Mouse (Mus musculus): ENCODE data around the gene Creg1. TPM values are rescaled to one million over a fixed set of nuclear protein-coding genes. Genes with fewer than 3 reads are reported as not detected.

The Creg1 gene
- polyA plus RNA-seq (2012; rRNA removed), result 44.8 and 109 TPM in 2 replicates

DNA sequence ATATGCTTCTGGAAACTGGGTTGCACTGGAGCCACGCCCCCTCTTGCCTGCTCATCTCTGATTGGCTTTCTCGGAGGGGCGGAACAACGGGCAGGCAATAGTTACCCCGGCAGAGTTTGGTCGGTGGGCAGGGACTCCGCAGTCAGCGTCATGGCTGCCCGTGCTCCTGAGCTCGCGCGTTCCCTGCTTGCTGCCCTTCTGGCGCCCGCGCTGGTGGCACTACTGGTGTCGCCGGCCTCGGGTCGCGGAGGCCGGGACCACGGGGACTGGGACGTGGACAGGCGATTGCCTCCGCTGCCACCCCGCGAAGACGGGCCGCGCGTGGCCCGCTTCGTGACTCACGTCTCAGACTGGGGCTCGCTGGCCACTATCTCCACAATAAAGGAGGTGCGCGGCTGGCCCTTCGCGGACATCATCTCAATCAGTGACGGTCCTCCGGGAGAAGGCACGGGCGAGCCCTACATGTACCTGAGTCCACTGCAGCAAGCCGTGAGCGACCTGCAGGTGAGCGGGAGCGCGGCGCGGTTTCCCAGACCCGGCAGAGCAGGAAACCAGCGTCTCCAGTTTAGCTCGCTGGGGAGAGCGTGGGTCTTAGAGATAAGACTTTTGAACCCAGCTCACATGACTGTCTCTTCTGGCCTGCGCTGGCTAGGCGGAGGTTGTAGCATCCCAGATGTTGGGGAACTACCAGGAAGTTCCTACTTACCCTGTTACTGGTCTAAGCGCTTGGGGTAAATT is at the start of gene Creg1:
Creg1 (plus strand) TSS at position 112 of the 738 bp plus-strand sequence.

GRCm38 (mm10) chr1:165788511-165788910 is 25.0 kb downstream of the Creg1 start, which contains the start of gene Cd247:
Cd247 (plus strand) TSS chr1:165788681.

Other genes with a start within 250 kb of the Creg1 start
- gene Mpzl1, start 129.2 kb upstream of the Creg1 start, polyA plus RNA-seq (2012; rRNA removed), result 17.0 and 18.1 TPM in 2 replicates
- gene Rcsd1, start 54.0 kb upstream of the Creg1 start, polyA plus RNA-seq (2012; rRNA removed), result 2.1 and 3.8 TPM in 2 replicates
- 0.21 and 0.55 TPM in 2 replicates for gene Cd247, start 24.9 kb downstream of the Creg1 start, polyA plus RNA-seq (2012; rRNA removed)
- 3.8 and 7.4 TPM in 2 replicates for gene Pou2f1, start 238.9 kb downstream of the Creg1 start, polyA plus RNA-seq (2012; rRNA removed)